Mouse (Mus musculus) liver, embryonic 11.5 days (tissue): ENCODE results near the gene Col23a1. TPM values are rescaled to one million over a fixed set of nuclear protein-coding genes. Genes with fewer than 3 reads are reported as not detected.

ENCODE experiments used
- ATAC-seq: fragments of 200-750 bp; cut with Nextera tagmentation; replicated peaks from 2 replicates; pipeline ENCODE4 v1.8.0; 2017; ENCODE audit warnings: moderate number of reproducible peaks, mild to moderate bottlenecking, moderate TSS enrichment, moderate library complexity; ENCODE audit not compliant: low FRiP score
- DNase-seq: peaks from one replicate; pipeline ENCODE4 v3.0.0-alpha.2; 2017; ENCODE audit warnings: low spot score
- H3K27ac ChIP-seq: fragments of 300-500 bp; sonication (generic); 2 replicates; pipeline ENCODE4 v1.5.1; 2014; ENCODE audit warnings: mild to moderate bottlenecking, low read depth, low read length, control low read depth
- H3K27me3 ChIP-seq: fragments of 300-500 bp; sonication (generic); replicated peaks from 2 replicates; pipeline ENCODE4 v1.6.1; 2014; ENCODE audit warnings: low read length, mixed read lengths; ENCODE audit not compliant: control insufficient read depth, insufficient read depth
- H3K36me3 ChIP-seq: fragments of 300-500 bp; sonication (generic); 2 replicates; pipeline ENCODE4 v1.6.1; 2014; ENCODE audit warnings: mild to moderate bottlenecking, low read length, moderate library complexity, mixed read lengths; ENCODE audit not compliant: control insufficient read depth, insufficient read depth
- H3K4me1 ChIP-seq: fragments of 300-500 bp; sonication (generic); replicated peaks from 2 replicates; pipeline ENCODE4 v1.6.1; 2014; ENCODE audit warnings: low read length, mixed read lengths; ENCODE audit not compliant: control insufficient read depth, insufficient read depth
- H3K4me2 ChIP-seq: fragments of 300-500 bp; sonication (generic); 2 replicates; pipeline ENCODE4 v1.6.1; 2014; ENCODE audit warnings: mild to moderate bottlenecking, control low read depth, moderate library complexity
- H3K4me3 ChIP-seq: fragments of 300-500 bp; sonication (generic); 2 replicates; pipeline ENCODE4 v1.5.1; 2014; ENCODE audit warnings: low read depth, low read length, control low read depth
- H3K9ac ChIP-seq: fragments of 300-500 bp; sonication (generic); 2 replicates; pipeline ENCODE4 v1.6.1; 2014; ENCODE audit warnings: low read depth, low read length, control low read depth
- H3K9me3 ChIP-seq: fragments of 300-500 bp; sonication (generic); 2 replicates; pipeline ENCODE4 v1.6.1; 2016; ENCODE audit warnings: low read length, inconsistent platforms, mixed read lengths; ENCODE audit not compliant: control insufficient read depth
- WGBS: fragments of 180-500 bp; shearing (Covaris S2); extraction: QIAGEN DNeasy Blood & Tissue Kit; methylation state at CpG from one replicate; pipeline ENCODE4 v1.1.7; 2014; 5-methylcytosine and 5-hydroxymethylcytosine counted together
- polyA plus RNA-seq: library from polyadenylated mRNA; unstranded; fragments of >200 nt; fragmentation: Nextera tagmentation; extraction: Ambion mirVana; gene quantifications from 2 replicates; pipeline ENCODE4 v1.2.1, GENCODE M21; 2014

The Col23a1 gene
- polyA plus RNA-seq, 1 experiment from 2014 or later: 2.0 TPM

DNA sequence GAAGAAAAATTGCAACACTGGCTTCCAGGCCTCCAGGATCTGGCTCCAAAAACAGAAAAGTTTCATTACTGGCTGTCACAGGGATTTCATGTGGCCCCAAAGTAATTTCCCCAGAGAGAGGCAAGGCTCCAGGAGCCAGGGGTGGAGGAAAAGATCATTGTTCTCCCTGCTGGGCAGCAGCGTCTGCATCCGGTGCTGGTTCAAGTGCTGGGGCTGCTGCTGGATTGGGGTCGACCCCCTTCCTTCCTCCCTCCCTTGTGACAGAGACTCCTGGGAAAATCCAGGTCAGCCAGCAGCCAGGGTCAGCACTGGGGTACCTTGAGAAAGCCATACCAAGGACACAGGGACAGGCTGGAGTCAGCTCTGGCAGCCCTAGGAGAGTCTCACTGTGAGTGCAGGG, 129.1 kb downstream of the Col23a1 start:
- Histone ChIP-seq H3K4me2 (no peak overlapping the region), H3K4me1 (0 out of 2 replicates have a peak, but pooled peaks cover 9% of the 10 kb centered on the region), H3K9me3 (no peaks in the 10 kb centered on the region), H3K36me3 (no peaks in the 10 kb centered on the region), H3K4me3 (no peak overlapping the region), H3K27ac (0 out of 2 replicates have a peak overlapping the region, but pooled peaks have one; percentile 25), H3K9ac (no peak overlapping the region), H3K27me3 (no peaks in the 10 kb centered on the region)
- DNase-seq (no peak), ATAC-seq (no peak)
- 19% methylated on average over 3 of the region's 3 CpGs for WGBS

GRCm38 (mm10) chr11:51421878-51422277, 132.2 kb downstream of the Col23a1 start:
- no peak overlapping the region for H3K9ac ChIP-seq
- no peak overlapping the region for H3K4me3 ChIP-seq
- H3K4me1 ChIP-seq: 0 out of 2 replicates have a peak, but pooled peaks cover 9% of the 10 kb centered on the region
- WGBS: 85% methylated on average over 2 of the region's 2 CpGs
- H3K9me3 ChIP-seq: no peaks in the 10 kb centered on the region
- no peaks in the 10 kb centered on the region for H3K27me3 ChIP-seq
- H3K36me3 ChIP-seq: no peaks in the 10 kb centered on the region
- no peak for DNase-seq
- no peak; the same call in 1 of the 2 replicates for ATAC-seq
- no peak overlapping the region for H3K4me2 ChIP-seq
- no peak overlapping the region for H3K27ac ChIP-seq

GRCm38 (mm10) chr11:51422713-51423112, 133.0 kb downstream of the Col23a1 start:
- ATAC-seq (no peak), DNase-seq (no peak)
- no peak overlapping the region for H3K9ac ChIP-seq
- no peak overlapping the region for H3K4me2 ChIP-seq
- WGBS: 76% methylated on average over 14 of the region's 14 CpGs
- no peak overlapping the region for H3K27ac ChIP-seq
- 0 out of 2 replicates have a peak, but pooled peaks cover 9% of the 10 kb centered on the region for H3K4me1 ChIP-seq
- no peaks in the 10 kb centered on the region for H3K36me3 ChIP-seq
- H3K4me3 ChIP-seq: no peak overlapping the region
- H3K27me3 ChIP-seq: no peaks in the 10 kb centered on the region
- H3K9me3 ChIP-seq: no peaks in the 10 kb centered on the region

- Histone ChIP-seq H3K27me3 (0 out of 2 replicates have a peak, but pooled peaks cover 3% of the 10 kb centered on the region), H3K36me3 (no peaks in the 10 kb centered on the region), H3K9ac (no peak overlapping the region), H3K9me3 (no peaks in the 10 kb centered on the region), H3K27ac (no peak overlapping the region), H3K4me2 (no peak overlapping the region), H3K4me1 (peaks cover 13% of the 10 kb centered on the region), H3K4me3 (no peak overlapping the region)
- ATAC-seq (no peak), DNase-seq (no peak)
- WGBS: 83% methylated on average over 3 of the region's 3 CpGs
These were observed 136.4 kb downstream of the Col23a1 start for GRCm38 (mm10) chr11:51426155-51426554.

DNA sequence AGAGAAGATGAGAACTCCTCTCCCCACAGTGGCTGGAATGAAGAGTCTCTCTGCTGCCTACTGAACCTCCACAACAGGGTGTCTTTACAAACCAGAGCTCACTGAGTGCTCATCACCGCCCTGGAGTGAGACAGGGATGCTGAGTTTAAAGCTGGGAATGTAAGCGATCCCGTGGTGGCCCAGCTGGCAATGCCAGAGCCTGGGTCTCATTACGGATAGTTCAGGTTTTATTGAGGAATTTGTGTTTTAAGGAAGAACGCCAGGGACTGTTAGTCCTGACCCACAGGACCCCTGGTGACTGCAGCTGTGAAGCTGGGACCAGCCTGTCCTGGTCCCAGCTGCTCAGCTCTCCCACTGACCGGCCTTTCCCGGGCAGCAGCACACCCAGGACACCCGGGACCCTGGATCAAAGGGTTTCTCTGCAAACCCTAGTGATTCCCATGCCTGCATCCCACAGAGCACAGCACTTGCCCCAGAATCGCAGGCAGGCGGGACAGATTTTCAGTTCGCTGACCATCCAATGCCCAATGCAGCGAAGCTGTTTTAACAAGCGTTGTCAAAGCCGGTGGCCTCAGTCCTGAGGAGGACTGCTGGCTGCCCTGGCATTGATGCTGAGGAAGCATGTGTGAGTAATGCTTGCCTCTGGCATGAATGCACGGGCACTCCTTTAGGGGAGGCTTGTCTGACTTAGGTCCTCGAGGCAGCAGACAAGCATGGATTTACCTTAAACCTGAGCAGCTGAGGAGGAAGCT, 139.9 kb downstream of the Col23a1 start:
- H3K4me3 ChIP-seq: no peak overlapping the region
- H3K27me3 ChIP-seq: peaks cover 3% of the 10 kb centered on the region; the same call in 1 of the 2 replicates
- DNase-seq (no peak), ATAC-seq (peak; percentile 27)
- H3K9me3 ChIP-seq: no peaks in the 10 kb centered on the region
- H3K27ac ChIP-seq: no peak overlapping the region
- H3K36me3 ChIP-seq: no peaks in the 10 kb centered on the region
- no peak overlapping the region for H3K9ac ChIP-seq
- WGBS: 60% methylated on average over 16 of the region's 16 CpGs
- H3K4me1 ChIP-seq: peaks cover 4% of the 10 kb centered on the region
- no peak overlapping the region for H3K4me2 ChIP-seq

DNA sequence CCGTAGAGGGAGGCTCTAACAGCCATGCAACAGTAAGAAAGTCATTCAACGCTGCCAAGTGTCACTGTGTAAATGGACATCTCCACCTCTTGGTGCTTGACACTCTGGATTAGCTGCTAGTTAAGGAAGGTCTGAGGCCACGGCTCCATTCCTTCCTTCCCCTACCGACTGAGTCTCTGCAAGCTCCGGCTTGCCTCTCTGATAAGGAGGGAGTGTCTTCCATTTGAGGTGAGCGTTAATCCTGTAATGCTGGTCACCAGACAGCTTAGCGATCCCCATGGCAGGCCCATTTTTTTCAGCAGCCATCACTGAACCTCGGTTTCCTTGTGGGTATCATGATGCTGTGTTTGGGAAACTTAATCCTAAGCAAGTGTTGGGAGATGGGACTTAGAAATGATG, 140.5 kb downstream of the Col23a1 start:
- Histone ChIP-seq H3K36me3 (no peaks in the 10 kb centered on the region), H3K9me3 (no peaks in the 10 kb centered on the region), H3K9ac (no peak overlapping the region), H3K27ac (no peak overlapping the region), H3K27me3 (peaks cover 3% of the 10 kb centered on the region; the same call in 1 of the 2 replicates), H3K4me3 (no peak overlapping the region), H3K4me1 (peaks cover 4% of the 10 kb centered on the region), H3K4me2 (no peak overlapping the region)
- DNase-seq (no peak), ATAC-seq (peak; percentile 88)
- 40% methylated on average over 8 of the region's 8 CpGs for WGBS

- no peak for DNase-seq
- WGBS: 87% methylated on average over 3 of the region's 3 CpGs
- Histone ChIP-seq H3K27ac (no peak overlapping the region), H3K9me3 (peaks cover 2% of the 10 kb centered on the region; the same call in 1 of the 2 replicates), H3K4me2 (no peak overlapping the region), H3K4me1 (peaks cover 4% of the 10 kb centered on the region), H3K4me3 (no peak overlapping the region), H3K9ac (no peak overlapping the region), H3K27me3 (peaks cover 3% of the 10 kb centered on the region; the same call in 1 of the 2 replicates), H3K36me3 (no peaks in the 10 kb centered on the region)
- ATAC-seq: no peak
These were observed 141.6 kb downstream of the Col23a1 start for GRCm38 (mm10) chr11:51431287-51431686.

DNA sequence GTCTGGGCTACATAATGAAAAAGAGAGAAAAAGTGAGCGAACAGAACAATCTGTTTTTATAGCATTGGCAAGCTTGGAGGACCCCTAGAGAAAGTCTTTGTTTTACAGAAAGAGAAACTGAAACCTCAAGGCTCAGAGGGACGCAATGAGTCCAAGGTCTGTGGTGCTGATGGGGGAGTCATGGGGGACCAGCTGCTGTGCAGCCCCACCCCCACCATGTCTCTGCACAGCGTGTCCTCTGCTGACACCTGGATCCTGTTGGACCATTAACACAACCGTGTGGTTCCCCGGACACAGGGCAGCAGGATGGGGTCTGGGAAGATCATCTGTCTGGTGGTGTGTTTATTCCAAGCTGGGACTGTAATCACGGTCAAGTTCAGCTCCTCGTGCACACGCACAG, 142.2 kb downstream of the Col23a1 start:
- Histone ChIP-seq H3K27me3 (peaks cover 3% of the 10 kb centered on the region; the same call in 1 of the 2 replicates), H3K4me1 (peaks cover 4% of the 10 kb centered on the region), H3K4me2 (no peak overlapping the region), H3K4me3 (no peak overlapping the region), H3K27ac (no peak overlapping the region), H3K9ac (no peak overlapping the region), H3K36me3 (no peaks in the 10 kb centered on the region), H3K9me3 (peaks cover 9% of the 10 kb centered on the region)
- WGBS: 78% methylated on average over 8 of the region's 8 CpGs
- ATAC-seq: no peak
- DNase-seq: no peak

DNA sequence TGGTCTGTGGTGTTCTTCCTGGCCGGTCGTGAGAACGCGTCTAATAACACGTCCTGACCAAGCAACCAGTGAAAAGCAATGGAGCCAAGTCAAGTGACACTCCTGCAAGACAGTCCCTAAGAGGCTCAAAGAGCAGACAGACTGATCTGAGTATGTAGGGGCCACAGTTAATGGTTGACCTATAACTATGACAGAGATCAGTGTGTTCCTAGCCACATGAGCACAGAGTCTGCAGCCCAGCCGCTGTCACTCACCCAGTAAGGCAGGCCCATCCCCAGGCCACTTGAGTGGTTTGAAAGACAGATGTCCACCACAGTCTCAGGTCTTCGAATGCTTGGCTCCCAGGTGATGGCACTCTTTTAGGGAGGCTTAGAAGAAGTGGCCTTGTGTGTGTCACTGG, 152.3 kb downstream of the Col23a1 start:
- peaks cover 6% of the 10 kb centered on the region for H3K9me3 ChIP-seq
- H3K4me3 ChIP-seq: no peak overlapping the region
- ATAC-seq: no peak
- no peak overlapping the region for H3K9ac ChIP-seq
- H3K27ac ChIP-seq: no peak overlapping the region
- H3K4me1 ChIP-seq: peaks cover 17% of the 10 kb centered on the region
- H3K4me2 ChIP-seq: no peak overlapping the region
- no peaks in the 10 kb centered on the region for H3K36me3 ChIP-seq
- no peaks in the 10 kb centered on the region for H3K27me3 ChIP-seq
- DNase-seq: no peak
- WGBS: 90% methylated on average over 7 of the region's 7 CpGs
